Mouse (Mus musculus) erythroblast, embryonic 14.5 days (primary cell): ENCODE data around the gene Med25. TPM values are rescaled to one million over a fixed set of nuclear protein-coding genes. Genes with fewer than 3 reads are reported as not detected.

Source experiments
- H3K27me3 ChIP-seq: 2 replicates; pipeline ENCODE4 v1.6.1; 2012; ENCODE audit warnings: inconsistent platforms; ENCODE audit not compliant: control insufficient read depth
- H3K36me3 ChIP-seq: 2 replicates; pipeline ENCODE4 v1.6.1; 2012; ENCODE audit warnings: mild to moderate bottlenecking, inconsistent platforms; ENCODE audit not compliant: control insufficient read depth
- H3K4me1 ChIP-seq: 2 replicates; pipeline ENCODE4 v1.6.1; 2012; ENCODE audit warnings: inconsistent platforms; ENCODE audit not compliant: control insufficient read depth
- H3K4me3 ChIP-seq: replicated peaks from 2 replicates; pipeline ENCODE3; 2012; ENCODE audit warnings: moderate library complexity, mild to moderate bottlenecking, inconsistent platforms
- H3K9me3 ChIP-seq: 2 replicates; pipeline ENCODE4 v1.6.1; 2012; ENCODE audit warnings: low read length, inconsistent platforms, mixed read lengths; ENCODE audit not compliant: control insufficient read depth
- GATA1 ChIP-seq: IDR thresholded peaks from 2 replicates; pipeline ENCODE4 v1.6.1; 2012; ENCODE audit warnings: low read length, inconsistent platforms, mixed read lengths
- TAL1 ChIP-seq: IDR thresholded peaks from 3 replicates; pipeline ENCODE4 v1.6.1; 2012; ENCODE audit warnings: low read length, inconsistent platforms, mixed read lengths
- polyA plus RNA-seq: library from polyadenylated mRNA; stranded (reverse); fragments of >175 nt; gene quantifications from 2 replicates; pipeline ENCODE4 v1.2.3, GENCODE M21; 2012

The Med25 gene
- polyA plus RNA-seq, 1 experiment = 51.9 TPM

- peaks cover 97% of the 10 kb centered on the region for H3K36me3 ChIP-seq
- TF ChIP-seq GATA1 (no peak), TAL1 (no peak)
Observed at GRCm38 (mm10) chr7:44916191-44916590, 23.7 kb upstream of the Med25 start.

GRCm38 (mm10) chr7:44915314-44915713 is 22.8 kb upstream of the Med25 start:
- TF ChIP-seq TAL1 (no peak), GATA1 (no peak)
- Histone ChIP-seq H3K9me3 (no peaks in the 10 kb centered on the region), H3K4me3 (no peak overlapping the region), H3K4me1 (peaks cover 44% of the 10 kb centered on the region), H3K36me3 (peaks cover 97% of the 10 kb centered on the region), H3K27me3 (no peaks in the 10 kb centered on the region)

More at GRCm38 (mm10) chr7:44916191-44916590, 23.7 kb upstream of the Med25 start:
- Histone ChIP-seq H3K27me3 (no peaks in the 10 kb centered on the region), H3K4me3 (no peak overlapping the region), H3K4me1 (peaks cover 48% of the 10 kb centered on the region), H3K9me3 (no peaks in the 10 kb centered on the region)

- Histone ChIP-seq H3K4me1 (peaks cover 38% of the 10 kb centered on the region), H3K36me3 (peaks cover 98% of the 10 kb centered on the region), H3K9me3 (no peaks in the 10 kb centered on the region)
Observed at GRCm38 (mm10) chr7:44914396-44914795, 21.9 kb upstream of the Med25 start.

GRCm38 (mm10) chr7:44908706-44909476 is 16.4 kb upstream of the Med25 start:
- H3K9me3 ChIP-seq = no peaks in the 10 kb centered on the region
- H3K4me3 ChIP-seq = no peak overlapping the region
- TF ChIP-seq TAL1 (no peak), GATA1 (no peak)
- peaks cover 100% of the 10 kb centered on the region for H3K36me3 ChIP-seq
- no peaks in the 10 kb centered on the region for H3K27me3 ChIP-seq
- H3K4me1 ChIP-seq = peaks cover 1% of the 10 kb centered on the region

More at GRCm38 (mm10) chr7:44914396-44914795, 21.9 kb upstream of the Med25 start:
- no peaks in the 10 kb centered on the region for H3K27me3 ChIP-seq
- no peak for TF ChIP-seq GATA1
- no peak for TF ChIP-seq TAL1
- no peak overlapping the region for H3K4me3 ChIP-seq

- H3K4me1 ChIP-seq = peaks cover 22% of the 10 kb centered on the region
- no peak for TF ChIP-seq GATA1
- TF ChIP-seq TAL1 = no peak
- H3K27me3 ChIP-seq = no peaks in the 10 kb centered on the region
- H3K36me3 ChIP-seq = peaks cover 100% of the 10 kb centered on the region
- H3K9me3 ChIP-seq = no peaks in the 10 kb centered on the region
- no peak overlapping the region for H3K4me3 ChIP-seq
Observed at GRCm38 (mm10) chr7:44905430-44905829, 12.9 kb upstream of the Med25 start.

GRCm38 (mm10) chr7:44901230-44901722 is 8.8 kb upstream of the Med25 start:
- Histone ChIP-seq H3K4me3 (peak overlapping the region; percentile 35), H3K9me3 (no peaks in the 10 kb centered on the region), H3K4me1 (peaks cover 63% of the 10 kb centered on the region), H3K36me3 (peaks cover 87% of the 10 kb centered on the region), H3K27me3 (no peaks in the 10 kb centered on the region)
- TF ChIP-seq TAL1 (no peak), GATA1 (no peak)

- Histone ChIP-seq H3K4me1 (peaks cover 70% of the 10 kb centered on the region), H3K36me3 (peaks cover 80% of the 10 kb centered on the region), H3K9me3 (no peaks in the 10 kb centered on the region), H3K4me3 (no peak overlapping the region), H3K27me3 (no peaks in the 10 kb centered on the region)
- TF ChIP-seq TAL1 (no peak), GATA1 (no peak)
Observed at GRCm38 (mm10) chr7:44900632-44901031, 8.1 kb upstream of the Med25 start.

GRCm38 (mm10) chr7:44898607-44899006 is 6.1 kb upstream of the Med25 start:
- peaks cover 60% of the 10 kb centered on the region for H3K36me3 ChIP-seq
- no peaks in the 10 kb centered on the region for H3K27me3 ChIP-seq
- no peak for TF ChIP-seq TAL1
- no peak for TF ChIP-seq GATA1
- H3K4me1 ChIP-seq = peaks cover 80% of the 10 kb centered on the region
- H3K4me3 ChIP-seq = peak overlapping the region; percentile 14
- no peaks in the 10 kb centered on the region for H3K9me3 ChIP-seq

GRCm38 (mm10) chr7:44896499-44896898 is 4.0 kb upstream of the Med25 start:
- TF ChIP-seq TAL1 = no peak
- no peak for TF ChIP-seq GATA1
- peaks cover 83% of the 10 kb centered on the region for H3K4me1 ChIP-seq

More at GRCm38 (mm10) chr7:44896499-44896898, 4.0 kb upstream of the Med25 start:
- no peaks in the 10 kb centered on the region for H3K27me3 ChIP-seq
- H3K9me3 ChIP-seq = no peaks in the 10 kb centered on the region
- H3K4me3 ChIP-seq = peak overlapping the region; percentile 70
- peaks cover 39% of the 10 kb centered on the region for H3K36me3 ChIP-seq
